Mouse (Mus musculus): ENCODE results near the gene 4930435E12Rik.

DNA sequence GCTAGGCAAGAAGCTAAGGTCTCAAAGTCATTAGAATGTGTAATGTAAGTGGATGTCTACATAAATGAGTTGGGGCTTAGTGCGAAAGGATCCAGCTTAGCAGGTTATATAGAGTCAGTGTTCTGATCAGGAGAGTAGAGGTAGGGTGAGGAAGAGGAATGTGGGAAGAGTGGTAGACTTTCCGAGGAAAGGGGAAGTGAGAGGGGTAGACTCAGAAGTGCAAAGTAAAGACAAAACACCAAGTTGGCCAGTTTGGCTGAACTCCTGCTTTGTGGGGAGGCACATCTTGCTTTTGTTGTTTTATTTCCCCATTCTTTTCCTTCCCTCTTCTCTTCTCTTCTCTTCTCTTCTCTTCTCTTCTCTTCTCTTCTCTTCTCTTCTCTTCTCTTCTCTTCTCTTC is 39.5 kb downstream of the 4930435E12Rik start:
- no peak for TF ChIP-seq CTCF (IDR thresholded peaks at IDR 0.05; ENCODE audit: low read depth)
- TF ChIP-seq EP300 (IDR thresholded peaks at IDR 0.05; ENCODE audit: low read depth), result no peak
